Mouse (Mus musculus) megakaryocyte-erythroid progenitor cell, adult 5-6 weeks (primary cell): ENCODE results near the gene Calcoco2. TPM values are rescaled to one million over a fixed set of nuclear protein-coding genes. Genes with fewer than 3 reads are reported as not detected.

ENCODE experiments used
- ATAC-seq: replicated peaks from 2 replicates; pipeline ENCODE4 v1.8.0; 2016; ENCODE audit warnings: mild to moderate bottlenecking, inconsistent platforms; ENCODE audit not compliant: severe bottlenecking, poor library complexity, low FRiP score, low TSS enrichment
- total RNA-seq, 2 experiments: library from RNA; stranded (forward) in 1 of 2; stranded (reverse) in 1 of 2; fragments of 200-1000, 215-1000 nt in 1 of 2; fragments of >200 nt in 1 of 2; fragmentation: Nextera tagmentation in 1 of 2; gene quantifications; 2 replicates each; pipeline ENCODE4 v1.2.3; 2014 to 2017

Gene Calcoco2
- total RNA-seq, 2 experiments from 2014 or later, result not detected

GRCm38 (mm10) chr11:96091073-96091472 is 20.7 kb downstream of the Calcoco2 start:
- ATAC-seq, result no peak

DNA sequence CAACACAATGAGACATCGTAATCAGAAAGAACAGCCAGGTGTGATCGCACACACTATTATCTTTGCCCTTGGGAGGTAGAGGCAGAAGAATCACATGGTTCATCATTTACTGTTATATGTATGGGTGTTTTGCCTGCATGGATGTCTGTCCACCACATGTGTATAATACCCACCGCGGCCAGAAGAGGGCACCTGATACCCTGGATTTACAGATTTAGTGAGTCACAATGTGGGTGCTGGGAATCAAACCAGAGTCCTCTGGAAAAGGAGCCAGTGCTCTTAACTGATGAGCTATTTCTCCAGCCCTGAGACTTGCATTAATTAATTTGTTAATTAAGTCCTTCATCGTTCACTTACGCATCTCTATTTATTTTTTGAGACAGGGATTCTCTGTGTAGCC is 23.8 kb downstream of the Calcoco2 start:
- ATAC-seq, result no peak

DNA sequence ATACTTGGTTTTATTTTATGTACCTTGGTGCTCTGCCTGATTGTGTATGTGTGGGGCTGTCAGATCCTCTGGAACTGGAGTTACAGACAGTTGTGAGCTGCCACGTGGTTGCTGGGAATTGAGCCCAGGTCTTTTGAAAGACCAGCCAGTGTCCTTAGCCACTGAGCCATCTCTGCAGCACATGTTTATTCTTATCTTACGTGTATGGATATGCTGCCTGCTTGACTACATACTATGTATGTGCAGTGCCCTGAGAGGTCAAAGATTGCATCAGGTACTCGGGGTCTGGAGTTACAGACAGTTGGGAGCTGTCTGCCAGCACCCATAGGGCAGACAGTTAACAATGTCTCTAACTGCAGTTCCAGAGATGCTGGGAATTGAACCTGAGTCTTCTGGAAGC is 29.1 kb downstream of the Calcoco2 start:
- ATAC-seq, result no peak

- ATAC-seq, result no peak
These were observed 31.0 kb downstream of the Calcoco2 start for GRCm38 (mm10) chr11:96080736-96081135.

- no peak for ATAC-seq
These were observed 35.3 kb downstream of the Calcoco2 start for GRCm38 (mm10) chr11:96076221-96077105.

- ATAC-seq, result peak; percentile 95
These were observed 36.1 kb downstream of the Calcoco2 start, which contains the start of gene Atp5g1 for GRCm38 (mm10) chr11:96075509-96076220. TSS of gene Atp5g1 (minus strand) at chr11:96075670.

GRCm38 (mm10) chr11:96075177-96075508 is 36.6 kb downstream of the Calcoco2 start:
- no peak for ATAC-seq

DNA sequence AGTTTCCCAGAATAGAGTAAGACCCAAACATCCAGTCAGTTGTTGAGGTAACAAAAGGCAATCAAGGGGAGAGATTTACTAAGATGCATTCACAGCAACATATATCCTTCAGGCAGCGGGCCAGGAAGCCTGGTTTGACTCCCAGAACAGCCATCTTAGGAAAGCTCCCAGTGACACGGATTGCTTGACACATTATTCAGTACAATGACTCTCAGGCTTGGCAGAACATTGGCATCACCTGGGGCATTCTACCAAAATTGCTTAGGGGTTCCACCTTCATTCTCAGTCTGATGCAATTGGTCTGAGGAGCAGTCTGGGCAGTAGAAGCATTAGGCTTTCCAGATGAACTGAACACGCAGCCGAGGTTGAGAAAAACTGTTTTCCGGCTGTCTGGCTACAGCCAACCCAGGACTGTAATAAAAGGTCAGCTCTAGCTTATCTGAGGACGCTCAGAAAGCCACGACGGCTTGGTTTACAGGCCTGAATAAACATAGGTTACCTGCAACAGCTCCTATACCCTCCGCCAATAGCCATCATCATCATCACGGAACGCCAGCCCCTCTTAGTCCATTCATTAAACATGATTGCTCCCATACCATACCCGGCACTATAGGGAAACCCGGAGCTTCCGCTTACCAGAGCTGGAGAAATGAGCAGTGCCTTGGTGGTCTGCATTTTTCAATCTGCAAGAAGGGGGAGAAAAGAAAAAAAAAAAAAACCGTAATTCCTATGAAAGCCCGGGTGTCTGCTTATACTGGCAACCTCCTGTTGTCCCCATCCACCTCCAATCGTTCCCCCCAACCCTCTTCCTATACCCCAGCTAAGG is 37.2 kb downstream of the Calcoco2 start:
- ATAC-seq, result no peak

DNA sequence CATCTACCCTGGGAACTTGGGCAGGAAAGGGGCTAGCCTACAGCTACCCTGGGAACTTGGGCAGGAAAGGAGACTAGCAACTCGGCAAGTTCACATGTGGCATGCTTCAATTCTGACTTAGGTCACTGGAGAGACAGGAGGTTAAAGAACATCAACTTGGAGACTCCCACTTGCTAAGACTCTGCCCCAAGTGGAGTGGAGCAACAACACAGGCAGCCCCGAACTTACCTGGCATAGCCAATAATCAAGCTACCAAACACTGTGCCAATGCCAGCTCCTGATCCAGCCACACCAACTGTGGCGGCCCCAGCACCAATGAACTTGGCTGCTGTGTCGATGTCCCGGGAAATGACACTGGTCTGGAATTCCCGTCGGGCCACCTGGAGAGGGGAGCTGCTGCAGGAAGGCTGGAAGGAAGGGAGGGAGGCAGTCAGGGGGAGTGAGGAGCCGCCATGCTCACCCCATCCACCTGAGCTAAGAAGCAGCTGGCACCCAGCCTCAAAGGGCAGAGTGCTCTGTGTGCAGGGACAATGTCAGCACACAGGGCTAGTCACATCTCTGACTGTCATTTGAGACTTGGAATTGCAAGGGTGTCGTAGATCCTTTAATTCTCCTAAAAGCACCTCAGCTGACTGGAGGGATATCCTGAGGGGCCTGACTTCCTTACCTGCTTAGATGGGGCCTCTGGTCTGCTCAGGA is 38.3 kb downstream of the Calcoco2 start:
- ATAC-seq, result no peak

- ATAC-seq, result no peak
These were observed 40.8 kb downstream of the Calcoco2 start for GRCm38 (mm10) chr11:96071013-96071412.

GRCm38 (mm10) chr11:96070353-96070752 is 41.4 kb downstream of the Calcoco2 start:
- ATAC-seq, result no peak

DNA sequence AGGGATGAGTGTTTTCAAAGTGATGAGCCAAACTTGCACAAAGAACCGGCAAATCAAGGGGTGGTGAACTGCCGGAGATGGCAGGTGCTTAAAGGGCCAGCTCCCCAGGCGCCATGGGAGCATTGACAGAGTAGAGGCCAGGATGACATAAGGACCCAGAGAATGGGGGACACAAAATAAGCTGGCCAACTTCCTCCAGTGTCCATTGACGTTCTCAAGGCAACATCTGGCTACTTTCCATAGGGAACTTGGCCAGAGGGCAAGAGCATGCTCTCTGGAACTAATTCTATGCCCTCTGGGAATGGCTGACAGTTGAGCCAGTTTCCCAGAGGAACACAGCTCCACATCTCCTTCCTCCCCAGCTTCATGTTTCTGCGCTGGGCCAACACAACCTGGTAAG is 43.5 kb downstream of the Calcoco2 start:
- ATAC-seq, result no peak

DNA sequence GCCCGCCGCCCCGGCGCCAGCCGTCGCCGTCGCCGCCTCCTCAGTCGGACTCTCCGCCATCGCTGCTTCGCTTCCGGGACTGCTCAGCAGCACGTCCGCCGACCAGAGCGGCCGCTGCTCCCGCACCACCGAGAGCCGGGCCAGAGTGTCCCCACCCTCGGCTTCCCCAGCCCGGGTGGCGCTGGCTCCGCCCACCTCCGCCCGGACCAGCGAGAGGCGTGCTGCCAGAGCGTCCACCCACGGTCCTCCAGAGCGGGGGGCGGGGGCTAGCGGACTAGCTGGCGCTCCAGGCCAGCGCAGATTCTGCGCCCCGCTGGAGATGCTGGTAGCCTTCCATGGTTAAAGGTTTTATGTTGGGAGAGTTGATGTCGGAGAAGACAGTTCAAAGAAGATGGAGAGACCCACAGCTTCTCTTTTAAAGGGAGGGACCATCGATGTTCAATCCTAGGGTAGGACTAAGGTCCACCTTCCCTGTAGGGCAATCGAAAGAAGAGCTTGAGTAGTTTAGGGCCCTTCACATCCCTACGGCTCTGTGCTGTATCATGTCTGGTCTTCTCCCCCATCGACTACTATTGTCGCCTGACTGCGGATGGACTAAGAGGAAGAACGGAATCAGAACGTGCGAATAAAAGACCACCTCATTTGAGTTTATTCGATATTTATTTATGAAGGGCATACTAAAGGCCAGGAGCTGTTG is 46.4 kb downstream of the Calcoco2 start, which contains the start of gene Ube2z:
Ube2z (minus strand) TSS at position 174 of the 697 bp plus-strand sequence.
- peak; percentile 97 for ATAC-seq

- peak; percentile 54 for ATAC-seq
These were observed 47.1 kb downstream of the Calcoco2 start for GRCm38 (mm10) chr11:96064521-96065214.

DNA sequence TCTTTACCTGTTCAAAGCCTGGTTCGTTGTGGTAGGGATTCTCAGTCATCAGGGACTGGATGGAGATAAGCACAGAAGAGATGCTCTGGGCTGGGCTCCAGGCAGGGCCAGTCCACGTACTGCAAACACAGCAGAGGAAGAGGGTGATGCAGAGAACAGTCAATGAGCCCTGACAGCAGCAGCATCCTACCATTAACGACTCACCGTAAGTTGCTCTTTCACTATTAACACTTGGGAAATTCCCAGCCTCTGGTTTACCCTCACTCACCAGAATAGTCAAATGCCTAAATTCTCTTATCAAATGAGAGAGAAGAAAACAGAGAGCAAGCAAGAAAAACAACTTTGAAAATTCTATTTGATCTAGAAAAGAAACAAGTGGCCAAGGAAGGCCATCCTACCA is 53.5 kb downstream of the Calcoco2 start:
- ATAC-seq, result no peak

GRCm38 (mm10) chr11:96050854-96051253 is 60.9 kb downstream of the Calcoco2 start:
- no peak for ATAC-seq

- no peak for ATAC-seq
These were observed 61.8 kb downstream of the Calcoco2 start for GRCm38 (mm10) chr11:96049939-96050338.
